Mouse (Mus musculus): ENCODE results near the gene Cbx4. TPM values are rescaled to one million over a fixed set of nuclear protein-coding genes. Genes with fewer than 3 reads are reported as not detected.

Gene Cbx4
- total RNA-seq, 4 experiments from 2014 or later, result 5.2 to 12.8 (median 8.4) TPM

- DNase-seq (ENCODE audit: low spot score), result peak; percentile 40
These were observed 1.4 kb downstream of the Cbx4 start for GRCm38 (mm10) chr11:119084446-119085278.

- no peak for DNase-seq (ENCODE audit: low spot score)
These were observed 2.1 kb downstream of the Cbx4 start for GRCm38 (mm10) chr11:119083724-119084445.

GRCm38 (mm10) chr11:119082638-119083599 lies 3.1 kb downstream of the Cbx4 start:
- DNase-seq (ENCODE audit: low spot score), result no peak

- no peak for DNase-seq (ENCODE audit: low spot score)
These were observed 4.0 kb downstream of the Cbx4 start for GRCm38 (mm10) chr11:119081839-119082637.

GRCm38 (mm10) chr11:119081148-119081838 lies 4.7 kb downstream of the Cbx4 start:
- no peak for DNase-seq (ENCODE audit: low spot score)

- DNase-seq (ENCODE audit: low spot score), result no peak
These were observed 5.4 kb downstream of the Cbx4 start for GRCm38 (mm10) chr11:119080461-119081147.

GRCm38 (mm10) chr11:119079445-119079837 lies 6.6 kb downstream of the Cbx4 start:
- no peak for DNase-seq (ENCODE audit: low spot score)

- no peak for DNase-seq (ENCODE audit: low spot score)
These were observed 7.2 kb downstream of the Cbx4 start for GRCm38 (mm10) chr11:119078691-119079444.

GRCm38 (mm10) chr11:119077755-119078154 lies 8.3 kb downstream of the Cbx4 start:
- no peak for DNase-seq (ENCODE audit: low spot score)

- DNase-seq (ENCODE audit: low spot score), result no peak
These were observed 10.2 kb downstream of the Cbx4 start for GRCm38 (mm10) chr11:119075805-119076204.

GRCm38 (mm10) chr11:119073876-119074433 lies 12.1 kb downstream of the Cbx4 start:
- DNase-seq (ENCODE audit: low spot score), result no peak

- no peak for DNase-seq (ENCODE audit: low spot score)
These were observed 13.0 kb downstream of the Cbx4 start for GRCm38 (mm10) chr11:119072986-119073385.

- DNase-seq (ENCODE audit: low spot score), result no peak
These were observed 13.8 kb downstream of the Cbx4 start for GRCm38 (mm10) chr11:119072239-119072638.

GRCm38 (mm10) chr11:119066841-119067240 lies 19.2 kb downstream of the Cbx4 start:
- no peak for DNase-seq (ENCODE audit: low spot score)

GRCm38 (mm10) chr11:119059256-119059655 lies 26.8 kb downstream of the Cbx4 start:
- no peak for DNase-seq (ENCODE audit: low spot score)

- DNase-seq (ENCODE audit: low spot score), result no peak
These were observed 27.7 kb downstream of the Cbx4 start for GRCm38 (mm10) chr11:119058041-119058995.

GRCm38 (mm10) chr11:119057291-119057690 lies 28.7 kb downstream of the Cbx4 start:
- no peak for DNase-seq (ENCODE audit: low spot score)

Data from heart, adult 8-10 months (tissue).